Comparison of ENCODE assay signal across 17 mouse cellular contexts in genomic region chr8:108025249-108025648, GRCm38 (mm10).
DNase-seq lines count a peak whose midpoint lies in the region; ATAC-seq and TF ChIP-seq lines count a peak whose summit lies in the region.
"Had no signal": no experiment of that assay in that cellular context is flagged by ENCODE, and none has a peak within 500 bp of the region (broad histone marks: within the 10 kb centered on the region; RNA-seq: fewer than 3 reads in every experiment).

No protein-coding gene starts in this region.

- no peak overlapping the region for H3K9ac ChIP-seq in hindbrain, postnatal 0 days (replicated peaks; ENCODE audit: low read length)
- H3K9ac ChIP-seq in hindbrain, embryonic 16.5 days (ENCODE audit: low read depth, low read length): no peak overlapping the region
- no peak overlapping the region for H3K9ac ChIP-seq in midbrain, postnatal 0 days (replicated peaks; ENCODE audit: low read length, poor library complexity, severe bottlenecking)
- no peak overlapping the region for H3K9ac ChIP-seq in stomach, postnatal 0 days (ENCODE audit: low read length)
- H3K9ac ChIP-seq: embryonic facial prominence, embryonic 13.5 days; forebrain, embryonic 13.5 days; midbrain, embryonic 13.5 days; neural tube, embryonic 13.5 days had no signal

- TF ChIP-seq EP300 in stomach, postnatal 0 days (optimal IDR thresholded peaks at IDR 0.05): no peak

- WGBS in hindbrain, postnatal 0 days: 83% methylated on average over 2 of the region's 2 CpGs
- 94% methylated on average over 2 of the region's 2 CpGs for WGBS in hindbrain, embryonic 16.5 days
- 84% methylated on average over 2 of the region's 2 CpGs for WGBS in midbrain, postnatal 0 days
- WGBS in midbrain, embryonic 10.5 days: 86% methylated on average over 2 of the region's 2 CpGs
- 89% methylated on average over 2 of the region's 2 CpGs for WGBS in stomach, postnatal 0 days

- peak; percentile 45 for TF ChIP-seq CTCF in hindbrain, postnatal 0 days (IDR thresholded peaks at IDR 0.05; ENCODE audit: low read depth)
- TF ChIP-seq CTCF in midbrain, postnatal 0 days (IDR thresholded peaks at IDR 0.05): peak; percentile 54
- peak; percentile 53 for TF ChIP-seq CTCF in Patski (IDR thresholded peaks at IDR 0.05)
- peak; percentile 54 for TF ChIP-seq CTCF in stomach, postnatal 0 days (IDR thresholded peaks at IDR 0.05; ENCODE audit: low read depth)

- no peak for DNase-seq in hindbrain, postnatal 0 days (ENCODE audit: low spot score)
- DNase-seq in midbrain, postnatal 0 days (ENCODE audit: low spot score): no peak
- no peak for DNase-seq in midbrain, embryonic 10.5 days (ENCODE audit: low spot score)
- no peak for DNase-seq in Patski (ENCODE audit: low read depth, low spot score)
- no peak for DNase-seq in stomach, postnatal 0 days (ENCODE audit: low spot score)
- DNase-seq in Muller cell, postnatal 12 days (ENCODE audit: inconsistent ontology term): no peak
- DNase-seq: adrenal gland, postnatal 36 days; cerebellum, adult 8-10 months; heart, postnatal 10 days; left cerebral cortex, postnatal 4 days; lung, postnatal 10 days; right cerebral cortex, postnatal 14 days had no signal

- H3K27me3 ChIP-seq in hindbrain, postnatal 0 days (ENCODE audit: insufficient read depth, low read length): no peaks in the 10 kb centered on the region
- no peaks in the 10 kb centered on the region for H3K27me3 ChIP-seq in hindbrain, embryonic 16.5 days (replicated peaks; ENCODE audit: control insufficient read depth, insufficient read depth, low read length)
- no peaks in the 10 kb centered on the region for H3K27me3 ChIP-seq in midbrain, postnatal 0 days (ENCODE audit: insufficient read depth, low read length)
- H3K27me3 ChIP-seq in midbrain, embryonic 10.5 days (ENCODE audit: low read depth, poor library complexity, severe bottlenecking): no peaks in the 10 kb centered on the region
- peaks cover 18% of the 10 kb centered on the region for H3K27me3 ChIP-seq in Patski
- H3K27me3 ChIP-seq in stomach, postnatal 0 days (ENCODE audit: control insufficient read depth, insufficient read depth, low read length): no peaks in the 10 kb centered on the region
- H3K27me3 ChIP-seq: forebrain, embryonic 13.5 days; midbrain, embryonic 13.5 days; neural tube, embryonic 13.5 days had no signal

- no peaks in the 10 kb centered on the region for H3K9me3 ChIP-seq in hindbrain, postnatal 0 days (ENCODE audit: low read length)
- no peaks in the 10 kb centered on the region for H3K9me3 ChIP-seq in hindbrain, embryonic 16.5 days (ENCODE audit: control insufficient read depth, low read length)
- no peaks in the 10 kb centered on the region for H3K9me3 ChIP-seq in midbrain, postnatal 0 days (ENCODE audit: low read length)
- no peaks in the 10 kb centered on the region for H3K9me3 ChIP-seq in midbrain, embryonic 10.5 days (replicated peaks)
- H3K9me3 ChIP-seq in stomach, postnatal 0 days (ENCODE audit: control insufficient read depth, low read length): no peaks in the 10 kb centered on the region
- H3K9me3 ChIP-seq: forebrain, embryonic 13.5 days; midbrain, embryonic 13.5 days; neural tube, embryonic 13.5 days had no signal

- no peaks in the 10 kb centered on the region for H3K36me3 ChIP-seq in hindbrain, postnatal 0 days (ENCODE audit: insufficient read depth, low read length)
- no peaks in the 10 kb centered on the region for H3K36me3 ChIP-seq in hindbrain, embryonic 16.5 days (ENCODE audit: control insufficient read depth, insufficient read depth, low read length)
- H3K36me3 ChIP-seq in midbrain, postnatal 0 days (ENCODE audit: insufficient read depth, low read length): no peaks in the 10 kb centered on the region
- no peaks in the 10 kb centered on the region for H3K36me3 ChIP-seq in midbrain, embryonic 10.5 days
- H3K36me3 ChIP-seq in stomach, postnatal 0 days (ENCODE audit: control insufficient read depth, insufficient read depth, low read length): no peaks in the 10 kb centered on the region
- H3K36me3 ChIP-seq: embryonic facial prominence, embryonic 13.5 days; midbrain, embryonic 13.5 days; neural tube, embryonic 13.5 days had no signal

- no peak overlapping the region for H3K4me2 ChIP-seq in hindbrain, postnatal 0 days (ENCODE audit: low read depth, low read length)
- H3K4me2 ChIP-seq in hindbrain, embryonic 16.5 days (ENCODE audit: low read length): no peak overlapping the region
- H3K4me2 ChIP-seq in midbrain, postnatal 0 days (ENCODE audit: low read depth, low read length, poor library complexity, severe bottlenecking): no peak overlapping the region
- H3K4me2 ChIP-seq in stomach, postnatal 0 days (replicated peaks; ENCODE audit: low read depth): no peak overlapping the region
- H3K4me2 ChIP-seq: embryonic facial prominence, embryonic 13.5 days; forebrain, embryonic 13.5 days; midbrain, embryonic 13.5 days; neural tube, embryonic 13.5 days had no signal

- no peak overlapping the region for H3K4me3 ChIP-seq in hindbrain, postnatal 0 days (ENCODE audit: low read length)
- H3K4me3 ChIP-seq in hindbrain, embryonic 16.5 days (ENCODE audit: low read length): no peak overlapping the region
- H3K4me3 ChIP-seq in midbrain, postnatal 0 days (ENCODE audit: low read depth, low read length): no peak overlapping the region
- no peak overlapping the region for H3K4me3 ChIP-seq in midbrain, embryonic 10.5 days
- no peak overlapping the region for H3K4me3 ChIP-seq in stomach, postnatal 0 days (ENCODE audit: low read depth, low read length)
- H3K4me3 ChIP-seq: embryonic facial prominence, embryonic 13.5 days; forebrain, embryonic 13.5 days; midbrain, embryonic 13.5 days; neural tube, embryonic 13.5 days had no signal

- in situ Hi-C loops in Patski (cut with MboI; ENCODE audit: low pct_unique_long_range_greater_than_20kb): no loop called here

- POLR2A ChIA-PET in Patski (lab: Charles Lee): no interaction called here

- no peaks in the 10 kb centered on the region for H3K4me1 ChIP-seq in hindbrain, postnatal 0 days (ENCODE audit: insufficient read depth, low read length)
- peaks cover 2% of the 10 kb centered on the region for H3K4me1 ChIP-seq in hindbrain, embryonic 16.5 days (ENCODE audit: control insufficient read depth, insufficient read depth, low read depth, low read length)
- H3K4me1 ChIP-seq in midbrain, postnatal 0 days (ENCODE audit: insufficient read depth, low read length): no peaks in the 10 kb centered on the region
- H3K4me1 ChIP-seq in midbrain, embryonic 10.5 days: peaks cover 11% of the 10 kb centered on the region
- no peaks in the 10 kb centered on the region for H3K4me1 ChIP-seq in stomach, postnatal 0 days (replicated peaks; ENCODE audit: control insufficient read depth, insufficient read depth)
- H3K4me1 ChIP-seq: forebrain, embryonic 13.5 days had no signal

- H3K27ac ChIP-seq in hindbrain, postnatal 0 days: no peak overlapping the region
- no peak overlapping the region for H3K27ac ChIP-seq in hindbrain, embryonic 16.5 days (ENCODE audit: low read depth, low read length)
- H3K27ac ChIP-seq in midbrain, postnatal 0 days (ENCODE audit: low read depth, low read length): no peak overlapping the region
- H3K27ac ChIP-seq in midbrain, embryonic 10.5 days (replicated peaks): no peak overlapping the region
- no peak overlapping the region for H3K27ac ChIP-seq in stomach, postnatal 0 days (replicated peaks)
- H3K27ac ChIP-seq: forebrain, embryonic 13.5 days; midbrain, embryonic 13.5 days; neural tube, embryonic 13.5 days had no signal

- CTCF ChIA-PET in Patski (lab: Charles Lee): no interaction called here

- no peak for ATAC-seq in hindbrain, postnatal 0 days
- no peak for ATAC-seq in hindbrain, embryonic 16.5 days
- ATAC-seq in midbrain, postnatal 0 days (ENCODE audit: low FRiP score): no peak
- no peak for ATAC-seq in Patski
- no peak for ATAC-seq in stomach, postnatal 0 days (ENCODE audit: low FRiP score, low TSS enrichment)
- ATAC-seq: forebrain, embryonic 13.5 days; midbrain, embryonic 13.5 days had no signal
